Mouse (Mus musculus) liver, embryonic 18 days (tissue): ENCODE results near the gene 1700109H08Rik. TPM values are rescaled to one million over a fixed set of nuclear protein-coding genes. Genes with fewer than 3 reads are reported as not detected.

Source experiments
- polyA plus RNA-seq: library from polyadenylated mRNA; depleted of rRNA; stranded (reverse); fragments of >200 nt; gene quantifications from 2 replicates; pipeline ENCODE4 v1.2.3, GENCODE M21; 2012; rRNA removed

1700109H08Rik gene
- 1.3 and 1.4 TPM in 2 replicates for polyA plus RNA-seq

GRCm38 (mm10) chr5:3571266-3571665 is at the start of gene 1700109H08Rik:
Gene 1700109H08Rik, plus strand, starts transcription at chr5:3571566.

GRCm38 (mm10) chr5:3543629-3544479 is 27.5 kb upstream of the 1700109H08Rik start, which contains the start of gene Fam133b:
Gene Fam133b, plus strand, starts transcription at chr5:3543833.

DNA sequence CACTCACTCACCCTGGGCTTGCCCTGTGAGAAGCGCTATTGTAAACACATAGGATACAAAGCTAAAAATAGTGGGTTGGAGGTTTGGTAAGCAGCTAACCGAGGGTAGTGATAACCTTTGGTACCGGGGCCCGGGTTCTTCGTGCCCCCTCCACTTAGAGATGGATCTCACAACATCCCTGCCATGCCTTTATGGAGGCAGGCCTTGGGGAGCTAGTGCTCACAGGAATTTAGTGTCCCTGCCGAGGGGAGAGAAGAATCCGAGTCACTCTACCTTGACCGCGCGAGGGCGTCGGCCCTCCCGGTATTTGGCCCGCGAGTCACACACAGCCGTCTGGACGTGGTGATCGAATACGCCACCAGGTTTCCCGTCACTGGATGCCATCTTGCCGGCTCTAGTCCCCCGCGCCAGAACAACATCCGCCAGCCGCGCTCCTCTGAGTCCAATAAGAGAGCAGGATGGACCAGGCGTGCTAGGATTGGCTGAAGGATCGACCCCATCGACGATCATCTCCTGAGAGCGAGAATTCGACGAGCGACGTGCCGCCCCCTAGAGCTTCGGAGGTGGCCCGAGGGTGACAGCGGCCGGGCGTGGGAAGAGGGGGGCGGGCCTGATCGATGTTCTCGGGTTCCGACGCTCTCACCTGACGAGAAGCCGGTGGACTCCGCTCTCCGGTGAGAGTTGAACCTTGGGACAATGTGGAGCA is 24.5 kb downstream of the 1700109H08Rik start, which contains the start of gene Pex1:
Pex1 (plus strand) TSS at position 374 of the 706 bp plus-strand sequence.

GRCm38 (mm10) chr5:3596399-3596766 is 25.0 kb downstream of the 1700109H08Rik start, which contains the start of gene Rbm48:
Gene Rbm48, minus strand, starts transcription at chr5:3596585.

Other genes starting within 250 kb of the 1700109H08Rik start
- 4.9 and 6.9 TPM in 2 replicates for gene Cdk6, start 230.1 kb upstream of the 1700109H08Rik start, polyA plus RNA-seq
- gene Fam133b, start 27.7 kb upstream of the 1700109H08Rik start, polyA plus RNA-seq, result 8.0 and 8.3 TPM in 2 replicates
- 7.5 and 7.6 TPM in 2 replicates for gene Pex1, start 24.5 kb downstream of the 1700109H08Rik start, polyA plus RNA-seq
- gene Rbm48, start 25.0 kb downstream of the 1700109H08Rik start, polyA plus RNA-seq, result 3.1 and 4.1 TPM in 2 replicates
- not detected in 2 replicates for gene Tmbim7, start 79.6 kb downstream of the 1700109H08Rik start, polyA plus RNA-seq
- gene Gatad1, start 85.6 kb downstream of the 1700109H08Rik start, polyA plus RNA-seq, result 24.6 and 25.6 TPM in 2 replicates
- 2.8 and 2.9 TPM in 2 replicates for gene Ankib1, start 231.4 kb downstream of the 1700109H08Rik start, polyA plus RNA-seq
- 10.2 and 10.3 TPM in 2 replicates for gene Krit1, start 231.6 kb downstream of the 1700109H08Rik start, polyA plus RNA-seq